Mouse (Mus musculus): ENCODE data around the gene Nxn.

DNA sequence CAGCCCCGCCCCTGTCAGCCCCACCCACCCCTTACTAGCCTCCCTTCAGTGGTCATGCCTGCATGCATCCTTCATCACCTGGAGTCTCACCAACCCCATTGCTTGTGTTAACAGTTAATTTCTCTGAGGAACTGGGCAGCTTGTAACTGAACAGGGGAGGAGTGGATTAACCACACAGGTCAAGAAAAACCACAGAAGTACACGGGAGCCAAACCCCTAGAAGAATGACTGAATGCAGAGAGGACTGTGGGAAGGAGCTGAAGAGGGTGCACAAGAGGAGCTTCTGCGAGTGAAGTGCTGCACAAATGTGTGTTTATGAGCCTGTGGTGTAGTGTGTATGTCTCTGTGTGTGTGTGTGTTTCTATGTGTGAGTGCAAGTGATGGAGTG lies 47.3 kb downstream of the Nxn start:
- no peak for TF ChIP-seq CTCF (IDR thresholded peaks at IDR 0.05)
- TF ChIP-seq POLR2A (IDR thresholded peaks at IDR 0.05; ENCODE audit: insufficient read depth, low read depth, low read length): no peak
- TF ChIP-seq EP300 (IDR thresholded peaks at IDR 0.05; ENCODE audit: insufficient read depth, low read depth, low read length): no peak

Data from heart, adult 2 months (tissue).